ENCODE assay signal across 22 mouse cellular contexts in the genomic region with DNA sequence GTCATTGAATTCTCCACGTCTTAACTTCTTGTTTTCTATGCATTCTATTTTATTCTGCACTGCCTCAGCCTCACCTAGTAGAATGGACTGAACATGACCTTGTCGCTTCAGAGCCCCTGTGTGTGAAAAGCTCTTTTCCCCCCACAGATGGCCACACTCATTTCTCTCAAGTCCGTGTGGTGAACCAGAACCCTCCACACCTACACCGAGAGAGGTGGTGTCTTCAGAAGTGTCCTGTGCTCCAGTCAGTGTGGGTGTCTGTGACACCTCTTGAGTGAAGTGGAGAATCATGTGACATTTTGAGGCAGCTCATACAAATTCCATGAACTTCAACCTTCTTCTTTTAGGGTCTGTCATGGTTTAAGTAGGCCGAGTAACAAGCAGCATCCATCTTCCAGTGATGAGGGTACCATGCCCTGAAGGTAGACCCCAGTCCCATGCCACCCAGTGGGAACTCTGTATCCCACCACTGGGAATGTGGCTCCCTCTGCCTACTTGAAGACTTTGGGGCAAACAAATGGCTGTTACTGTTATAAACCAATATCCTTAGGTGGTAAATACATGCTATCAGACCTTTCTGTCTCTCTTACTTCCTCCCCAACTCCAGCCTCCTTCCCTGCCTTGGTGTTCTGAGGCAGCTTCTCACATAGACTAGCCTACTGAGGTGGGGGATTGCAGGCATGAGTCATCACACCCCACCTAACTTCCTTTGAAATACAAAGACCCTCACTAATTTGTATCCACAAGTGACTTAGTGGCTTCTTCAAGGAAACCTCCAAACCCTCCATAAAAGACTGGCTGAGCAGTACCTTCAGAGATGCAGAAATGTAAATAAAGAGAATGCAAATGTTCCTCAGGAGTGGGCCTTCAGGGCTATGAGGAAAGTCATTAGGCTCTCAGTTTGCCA.
DNase-seq lines count a peak whose midpoint lies in the region; ATAC-seq and TF ChIP-seq lines count a peak whose summit lies in the region.
"Had no signal": no experiment of that assay in that cellular context is flagged by ENCODE, and none has a peak within 500 bp of the region (broad histone marks: within the 10 kb centered on the region; RNA-seq: fewer than 3 reads in every experiment).

No protein-coding gene starts in this region.

- H3K36me3 ChIP-seq in CH12.LX (replicated peaks in 1 of 2; ENCODE audit: control insufficient read depth in 1 of 2, insufficient read depth in 1 of 2, low read length in 1 of 2), result peaks cover 17 to 21% of the 10 kb centered on the region in 2 experiments
- H3K36me3 ChIP-seq in liver, postnatal 0 days (replicated peaks; ENCODE audit: insufficient read depth, low read length), result no peaks in the 10 kb centered on the region
- H3K36me3 ChIP-seq: embryonic facial prominence, embryonic 13.5 days; forebrain, embryonic 12.5 days had no signal

- in situ Hi-C loops in CH12.LX (cut with MboI; ENCODE audit: low pct_ligation_motif_present, low pct_unique_long_range_greater_than_20kb, low sequenced_read_pairs), result no loop called here

- dilution Hi-C loops in CH12.LX (cut with MboI; ENCODE audit: extremely low pct_ligation_motif_present, extremely low pct_unique_long_range_greater_than_20kb, low sequenced_read_pairs), result no loop called here

- intact Hi-C loops in gastrocnemius, adult 2 months (cut with DNase I), result loop anchor here (5.0 kb wide), 2 partner anchors 66 to 119 kb away; no protein-coding TSS in a partner anchor
- intact Hi-C loops in gastrocnemius, postnatal 14 days (cut with DNase I; ENCODE audit: low total_unique reads), result no loop called here

- WGBS in liver, postnatal 0 days (ENCODE audit: insufficient replicate concordance), result 84% methylated on average over 5 of the region's 5 CpGs

- H3K4me1 ChIP-seq in CH12.LX (ENCODE audit: control insufficient read depth in 1 of 2, insufficient read depth in 2 of 2), result peaks cover 30 to 73% of the 10 kb centered on the region in 2 experiments
- peaks cover 21% of the 10 kb centered on the region for H3K4me1 ChIP-seq in liver, postnatal 0 days (ENCODE audit: insufficient read depth)
- H3K4me1 ChIP-seq: forebrain, embryonic 12.5 days had no signal

- H3K27ac ChIP-seq in gastrocnemius, adult 2 months, result no peak overlapping the region
- peak overlapping the region; percentile 93 for H3K27ac ChIP-seq in CH12.LX (ENCODE audit: insufficient read depth, low read depth)
- H3K27ac ChIP-seq in liver, postnatal 0 days (ENCODE audit: low read depth), result peak overlapping the region; percentile 36; the same call in 1 of the 2 replicates
- H3K27ac ChIP-seq: embryonic facial prominence, embryonic 13.5 days; forebrain, embryonic 12.5 days; heart, embryonic 13.5 days; hindbrain, postnatal 0 days had no signal

- DNase-seq in gastrocnemius, adult 2 months, result peak; percentile 10
- no peak for DNase-seq in gastrocnemius, postnatal 14 days
- DNase-seq in CH12.LX (ENCODE audit: extremely low read depth), result peak; percentile 77
- peak; percentile 64 for DNase-seq in ZHBTc4 (ENCODE audit: low read depth, low spot score)
- no peak for DNase-seq in liver, postnatal 0 days
- no peak for DNase-seq in spleen, postnatal 10 days (ENCODE audit: low spot score in 2 of 2)
- DNase-seq in spleen, postnatal 36 days (ENCODE audit: low spot score in 2 of 2), result no peak
- DNase-seq: adrenal gland, postnatal 14 days; B cell, adult 2 months; cerebellum, adult 18-20 months; cerebellum, adult 9-11 months; cerebellum, postnatal 36 days; gastrocnemius, postnatal 25 days; heart, postnatal 36 days had no signal

- H3K4me3 ChIP-seq in gastrocnemius, adult 2 months, result no peak overlapping the region
- no peak overlapping the region for H3K4me3 ChIP-seq in CH12.LX (replicated peaks in 1 of 3; ENCODE audit: low read depth in 2 of 3, low read length in 2 of 3, poor library complexity in 1 of 3)
- H3K4me3 ChIP-seq in liver, postnatal 0 days (ENCODE audit: low read depth, low read length), result no peak overlapping the region
- H3K4me3 ChIP-seq: embryonic facial prominence, embryonic 13.5 days; forebrain, embryonic 12.5 days; heart, embryonic 13.5 days had no signal

- no peak overlapping the region for H3K4me2 ChIP-seq in CH12.LX (ENCODE audit: insufficient read depth, low read depth, poor library complexity, severe bottlenecking)
- no peak overlapping the region for H3K4me2 ChIP-seq in liver, postnatal 0 days (ENCODE audit: low read depth, low read length)
- H3K4me2 ChIP-seq: embryonic facial prominence, embryonic 13.5 days; forebrain, embryonic 12.5 days; heart, embryonic 13.5 days had no signal

- H3K79me2 ChIP-seq in CH12.LX (replicated peaks; ENCODE audit: control insufficient read depth, extremely low read depth, insufficient read depth, poor library complexity, severe bottlenecking), result peaks cover 8% of the 10 kb centered on the region

- no peaks in the 10 kb centered on the region for H3K27me3 ChIP-seq in CH12.LX (replicated peaks)
- H3K27me3 ChIP-seq in liver, postnatal 0 days (ENCODE audit: insufficient read depth, low read length), result no peaks in the 10 kb centered on the region
- H3K27me3 ChIP-seq: embryonic facial prominence, embryonic 13.5 days; forebrain, embryonic 12.5 days; heart, embryonic 13.5 days had no signal

- no peak for TF ChIP-seq CTCF in gastrocnemius, adult 2 months (IDR thresholded peaks at IDR 0.05)
- TF ChIP-seq CTCF in CH12.LX (conservative IDR thresholded peaks at IDR 0.05 in 1 of 2, IDR thresholded peaks at IDR 0.05 in 1 of 2; ENCODE audit: low read depth in 2 of 2, low read length in 2 of 2), result peak in 1 of 2 experiments; percentile 2; a peak in 1 of 4 replicates
- no peak for TF ChIP-seq CTCF in liver, postnatal 0 days (IDR thresholded peaks at IDR 0.05; ENCODE audit: low read depth)

- TF ChIP-seq POLR2A in CH12.LX (IDR thresholded peaks at IDR 0.05; ENCODE audit: low read depth, low read length), result peak; percentile 57

- no peak for TF ChIP-seq RAD21 in CH12.LX (IDR thresholded peaks at IDR 0.05; ENCODE audit: low read depth, low read length)

- ATAC-seq in liver, postnatal 0 days, result no peak
- no peak for ATAC-seq in megakaryocyte-erythroid progenitor cell, adult 5-6 weeks (replicated peaks; ENCODE audit: low FRiP score, low TSS enrichment, poor library complexity, severe bottlenecking)
- ATAC-seq: activated CD4-positive, CD25-positive, alpha-beta regulatory T cell, adult 4 months; CD4-positive, CD25-positive, alpha-beta regulatory T cell, adult 4 months; forebrain, embryonic 16.5 days; hindbrain, postnatal 0 days had no signal

- no peaks in the 10 kb centered on the region for H3K9me3 ChIP-seq in CH12.LX (replicated peaks; ENCODE audit: low read length)
- H3K9me3 ChIP-seq in liver, postnatal 0 days (ENCODE audit: low read length), result no peaks in the 10 kb centered on the region
- H3K9me3 ChIP-seq: embryonic facial prominence, embryonic 13.5 days; forebrain, embryonic 12.5 days; heart, embryonic 13.5 days had no signal

- H3K9ac ChIP-seq in CH12.LX (ENCODE audit: insufficient read depth, low read depth), result no peak overlapping the region
- no peak overlapping the region for H3K9ac ChIP-seq in liver, postnatal 0 days (replicated peaks)
- H3K9ac ChIP-seq: embryonic facial prominence, embryonic 13.5 days; forebrain, embryonic 12.5 days; heart, embryonic 13.5 days had no signal

- TF ChIP-seq EP300 in CH12.LX (IDR thresholded peaks at IDR 0.05; ENCODE audit: low read length), result no peak
- TF ChIP-seq EP300 in liver, postnatal 0 days (IDR thresholded peaks at IDR 0.05; ENCODE audit: low read depth), result no peak

TF ChIP-seq in CH12.LX, 34 proteins besides CTCF, POLR2A, EP300 and RAD21 (continues in another document):
- TF ChIP-seq NRF1 (IDR thresholded peaks at IDR 0.05; ENCODE audit: low read depth, low read length) (no peak), NELFE (IDR thresholded peaks at IDR 0.05; ENCODE audit: low read depth, low read length) (peak; percentile 47; the same call in 1 of the 2 replicates), HCFC1 (IDR thresholded peaks at IDR 0.05; ENCODE audit: low read depth, low read length) (peak; percentile 35), MYC (IDR thresholded peaks at IDR 0.05; ENCODE audit: low read depth, low read length) (0 out of 2 replicates have a peak, but pooled peaks have one; percentile 23), POLR2AphosphoS2 (IDR thresholded peaks at IDR 0.05; ENCODE audit: low read depth, low read length) (peak; percentile 61; the same call in 1 of the 2 replicates), USF2 (conservative IDR thresholded peaks at IDR 0.05; ENCODE audit: low read depth, low read length) (no peak), JUN (IDR thresholded peaks at IDR 0.05; ENCODE audit: insufficient read depth, low read depth, low read length) (no peak), JUND (conservative IDR thresholded peaks at IDR 0.05; ENCODE audit: low read depth, low read length) (no peak), BHLHE40 (IDR thresholded peaks at IDR 0.05; ENCODE audit: low read depth, low read length) (peak; percentile 36; the same call in 1 of the 2 replicates), CHD1 (IDR thresholded peaks at IDR 0.05; ENCODE audit: low read depth, low read length) (no peak), TCF12 (IDR thresholded peaks at IDR 0.05; ENCODE audit: low read depth, low read length) (0 out of 2 replicates have a peak, but pooled peaks have one; percentile 32), IRF4 (IDR thresholded peaks at IDR 0.05; ENCODE audit: low read depth, low read length) (no peak), ZMIZ1 (IDR thresholded peaks at IDR 0.05; ENCODE audit: low read depth, low read length) (peak; percentile 94), PAX5 (IDR thresholded peaks at IDR 0.05; ENCODE audit: low read length) (no peak), KAT2A (IDR thresholded peaks at IDR 0.05; ENCODE audit: insufficient replicate concordance, low read length) (no peak), MXI1 (IDR thresholded peaks at IDR 0.05; ENCODE audit: low read depth, low read length) (no peak; the same call in none of the 2 replicates), ZNF384 (IDR thresholded peaks at IDR 0.05; ENCODE audit: low read depth, low read length) (no peak), MAX (IDR thresholded peaks at IDR 0.05; ENCODE audit: low read length) (no peak; the same call in 1 of the 2 replicates), MAZ (IDR thresholded peaks at IDR 0.05; ENCODE audit: low read depth, low read length) (no peak; the same call in 1 of the 2 replicates), ZKSCAN1 (IDR thresholded peaks at IDR 0.05; ENCODE audit: borderline replicate concordance, low read depth, low read length) (no peak; the same call in 1 of the 2 replicates), USF1 (IDR thresholded peaks at IDR 0.05; ENCODE audit: low read depth, low read length) (no peak; the same call in 1 of the 2 replicates), TBP (conservative IDR thresholded peaks at IDR 0.05; ENCODE audit: low read depth, low read length) (no peak), MAFK (IDR thresholded peaks at IDR 0.05; ENCODE audit: insufficient replicate concordance, low read length) (0 out of 2 replicates have a peak, but pooled peaks have one; percentile 15), ELF1 (IDR thresholded peaks at IDR 0.05; ENCODE audit: low read depth, low read length) (peak; percentile 42; the same call in 1 of the 2 replicates), SMC3 (IDR thresholded peaks at IDR 0.05; ENCODE audit: low read depth, low read length) (peak; percentile 38)

Comparison
In these comparisons a context has a peak if more than half of its experiments do, and no peak if none do; other contexts are left out.
1. DNase-seq: peak in gastrocnemius, adult 2 months (single experiment), CH12.LX (single experiment) and ZHBTc4 (single experiment); none in gastrocnemius, postnatal 14 days (single experiment), liver, postnatal 0 days (single experiment), spleen, postnatal 10 days (0 of 2) and spleen, postnatal 36 days (0 of 2).